Mouse (Mus musculus): ENCODE measurements at regions not wholly inside any gene's neighbourhood (a gene's known extent, or its start where the extent isn't known, plus 50 kb on each side); places are given as distances from the start of the nearest gene placed in this dataset.

GRCm38 (mm10) chr3:21218936-21219335 lies 852.0 kb upstream of the Agtr1b start:
- DNase-seq (ENCODE audit: low read depth) = no peak

GRCm38 (mm10) chr3:21241184-21241583 lies 835.3 kb upstream of the Tbl1xr1 start:
- no peak for DNase-seq (ENCODE audit: low read depth)

- no peak for DNase-seq (ENCODE audit: low read depth)
Observed at GRCm38 (mm10) chr3:21256129-21256760, 820.2 kb upstream of the Tbl1xr1 start.

GRCm38 (mm10) chr3:21263317-21263716 lies 813.1 kb upstream of the Tbl1xr1 start:
- no peak for DNase-seq (ENCODE audit: low read depth)

- DNase-seq (ENCODE audit: low read depth) = no peak
Observed at GRCm38 (mm10) chr3:21265491-21265890, 811.0 kb upstream of the Tbl1xr1 start.

GRCm38 (mm10) chr3:21268429-21269129 lies 807.9 kb upstream of the Tbl1xr1 start:
- no peak for DNase-seq (ENCODE audit: low read depth)

- no peak for DNase-seq (ENCODE audit: low read depth)
Observed at GRCm38 (mm10) chr3:21269130-21269440, 807.4 kb upstream of the Tbl1xr1 start.

GRCm38 (mm10) chr3:21270788-21271187 lies 805.7 kb upstream of the Tbl1xr1 start:
- DNase-seq (ENCODE audit: low read depth) = no peak

GRCm38 (mm10) chr3:21272219-21272618 lies 804.2 kb upstream of the Tbl1xr1 start:
- no peak for DNase-seq (ENCODE audit: low read depth)

GRCm38 (mm10) chr3:21292774-21293173 lies 783.7 kb upstream of the Tbl1xr1 start:
- DNase-seq (ENCODE audit: low read depth) = no peak

- no peak for DNase-seq (ENCODE audit: low read depth)
Observed at GRCm38 (mm10) chr3:21293308-21293707, 783.1 kb upstream of the Tbl1xr1 start.

- DNase-seq (ENCODE audit: low read depth) = no peak
Observed at GRCm38 (mm10) chr3:21294776-21295175, 781.7 kb upstream of the Tbl1xr1 start.

GRCm38 (mm10) chr3:21296581-21297110 lies 779.8 kb upstream of the Tbl1xr1 start:
- no peak for DNase-seq (ENCODE audit: low read depth)

- no peak for DNase-seq (ENCODE audit: low read depth)
Observed at GRCm38 (mm10) chr3:21325329-21325896, 751.0 kb upstream of the Tbl1xr1 start.

GRCm38 (mm10) chr3:21341916-21342315 lies 734.5 kb upstream of the Tbl1xr1 start:
- DNase-seq (ENCODE audit: low read depth) = no peak

- no peak for DNase-seq (ENCODE audit: low read depth)
Observed at GRCm38 (mm10) chr3:21343095-21343494, 733.4 kb upstream of the Tbl1xr1 start.

GRCm38 (mm10) chr3:21349421-21349820 lies 727.0 kb upstream of the Tbl1xr1 start:
- no peak for DNase-seq (ENCODE audit: low read depth)

- DNase-seq (ENCODE audit: low read depth) = no peak
Observed at GRCm38 (mm10) chr3:21356150-21356549, 720.3 kb upstream of the Tbl1xr1 start.

GRCm38 (mm10) chr3:21356831-21357712 lies 719.4 kb upstream of the Tbl1xr1 start:
- DNase-seq (ENCODE audit: low read depth) = no peak

- no peak for DNase-seq (ENCODE audit: low read depth)
Observed at GRCm38 (mm10) chr3:21358068-21358467, 718.4 kb upstream of the Tbl1xr1 start.

- DNase-seq (ENCODE audit: low read depth) = no peak
Observed at GRCm38 (mm10) chr3:21361069-21361468, 715.4 kb upstream of the Tbl1xr1 start.

- DNase-seq (ENCODE audit: low read depth) = no peak
Observed at GRCm38 (mm10) chr3:21379816-21380215, 696.6 kb upstream of the Tbl1xr1 start.

Data from c-Kit-positive CD71-negative TER-119-negative erythroid progenitor cells, embryonic 14.5 days (primary cell).